Mouse (Mus musculus) CH12.LX (cell line): ENCODE measurements at regions not wholly inside any gene's neighbourhood (a gene's known extent, or its start where the extent isn't known, plus 50 kb on each side); places are given as distances from the start of the nearest gene placed in this dataset.

ENCODE experiments used
- DNase-seq: peaks from one replicate; pipeline ENCODE4 v3.0.0-alpha.2; 2013; ENCODE audit errors: extremely low read depth
- H3K27ac ChIP-seq: 2 replicates; pipeline ENCODE4 v1.5.1; 2012; ENCODE audit warnings: low read depth, mild to moderate bottlenecking, control low read depth, moderate library complexity; ENCODE audit not compliant: insufficient read depth
- H3K27me3 ChIP-seq: replicated peaks from 2 replicates; pipeline ENCODE3; 2012; ENCODE audit warnings: inconsistent platforms
- H3K36me3 ChIP-seq, 2 experiments: replicated peaks in 1 of 2; 2 replicates each; pipeline versions ENCODE3 to v1.6.1; 2012; ENCODE audit warnings: inconsistent platforms in 1 of 2, low read length in 1 of 2, mild to moderate bottlenecking in 1 of 2, mixed read lengths in 1 of 2, moderate library complexity in 1 of 2; ENCODE audit not compliant: control insufficient read depth in 1 of 2, insufficient read depth in 1 of 2
- H3K4me1 ChIP-seq, 2 experiments: 2 replicates each; pipeline ENCODE4 v1.6.1; 2012; ENCODE audit warnings: inconsistent platforms in 1 of 2, moderate library complexity in 1 of 2; ENCODE audit not compliant: insufficient read depth in 2 of 2, control insufficient read depth in 1 of 2
- H3K4me2 ChIP-seq: 2 replicates; pipeline ENCODE4 v1.6.1; 2012; ENCODE audit warnings: low read depth, mild to moderate bottlenecking, control low read depth; ENCODE audit not compliant: poor library complexity, insufficient read depth, severe bottlenecking
- H3K4me3 ChIP-seq, 3 experiments: fragments of 150-350 bp in 1 of 3; sonication (generic) in 1 of 3; replicated peaks in 1 of 3; 2 replicates each; pipeline versions ENCODE3 to v1.5.1; 2011 to 2012; ENCODE audit warnings: low read depth in 2 of 3, low read length in 2 of 3, mild to moderate bottlenecking in 2 of 3, moderate library complexity in 2 of 3, control low read depth in 1 of 3, improper control_type of control experiment in 1 of 3, inconsistent platforms in 1 of 3, mixed read lengths in 1 of 3; ENCODE audit not compliant: poor library complexity in 1 of 3
- H3K79me2 ChIP-seq: replicated peaks from 2 replicates; pipeline ENCODE4 v1.6.1; 2012; ENCODE audit warnings: mild to moderate bottlenecking, moderate library complexity; ENCODE audit not compliant: control insufficient read depth, poor library complexity, insufficient read depth, severe bottlenecking; ENCODE audit errors: extremely low read depth
- H3K9ac ChIP-seq: 2 replicates; pipeline ENCODE4 v1.6.1; 2012; ENCODE audit warnings: low read depth, mild to moderate bottlenecking, control low read depth, moderate library complexity; ENCODE audit not compliant: insufficient read depth
- H3K9me3 ChIP-seq: replicated peaks from 2 replicates; pipeline ENCODE3; 2012; ENCODE audit warnings: low read length, inconsistent platforms, mixed read lengths
- BHLHE40 ChIP-seq: IDR thresholded peaks from 2 replicates; pipeline ENCODE4 v1.6.1; 2011; ENCODE audit warnings: mild to moderate bottlenecking, low read depth, low read length, improper control_type of control experiment
- CHD1 ChIP-seq: IDR thresholded peaks from 2 replicates; pipeline ENCODE4 v1.6.1; 2012; ENCODE audit warnings: low read depth, low read length, improper control_type of control experiment, inconsistent platforms
- CTCF ChIP-seq, 2 experiments: IDR thresholded peaks in 1 of 2; conservative IDR thresholded peaks in 1 of 2; 2 replicates each; pipeline ENCODE4 v1.5.1; 2011 to 2012; ENCODE audit warnings: low read depth in 2 of 2, low read length in 2 of 2, improper control_type of control experiment in 1 of 2, inconsistent platforms in 1 of 2, mild to moderate bottlenecking in 1 of 2, moderate library complexity in 1 of 2
- E2F4 ChIP-seq: IDR thresholded peaks from 2 replicates; pipeline ENCODE4 v1.6.1; 2011; ENCODE audit warnings: low read depth, low read length, improper control_type of control experiment; ENCODE audit not compliant: insufficient replicate concordance
- ELF1 ChIP-seq: IDR thresholded peaks from 2 replicates; pipeline ENCODE4 v1.6.1; 2014; ENCODE audit warnings: low read depth, mild to moderate bottlenecking, inconsistent platforms, low read length, improper control_type of control experiment
- ETS1 ChIP-seq: conservative IDR thresholded peaks from 2 replicates; pipeline ENCODE4 v1.6.1; 2012; ENCODE audit warnings: low read depth, mild to moderate bottlenecking, inconsistent platforms, low read length, improper control_type of control experiment, moderate library complexity
- GABPA ChIP-seq: IDR thresholded peaks from 2 replicates; pipeline ENCODE4 v1.6.1; 2012; ENCODE audit warnings: low read depth, low read length, improper control_type of control experiment, inconsistent platforms; ENCODE audit not compliant: insufficient replicate concordance
- JUN ChIP-seq: IDR thresholded peaks from 2 replicates; pipeline ENCODE4 v1.6.1; 2011; ENCODE audit warnings: low read depth, mild to moderate bottlenecking, low read length, improper control_type of control experiment, moderate library complexity; ENCODE audit not compliant: insufficient read depth
- JUND ChIP-seq: conservative IDR thresholded peaks from 2 replicates; pipeline ENCODE4 v1.6.1; 2011; ENCODE audit warnings: low read depth, low read length, improper control_type of control experiment
- KAT2A ChIP-seq: IDR thresholded peaks from 2 replicates; pipeline ENCODE4 v1.6.1; 2012; ENCODE audit warnings: low read length, improper control_type of control experiment, inconsistent platforms; ENCODE audit not compliant: insufficient replicate concordance
- MAFK ChIP-seq: IDR thresholded peaks from 2 replicates; pipeline ENCODE4 v1.6.1; 2011; ENCODE audit warnings: low read length, improper control_type of control experiment; ENCODE audit not compliant: insufficient replicate concordance
- MEF2A ChIP-seq: IDR thresholded peaks from 2 replicates; pipeline ENCODE4 v1.6.1; 2014; ENCODE audit warnings: low read depth, mild to moderate bottlenecking, inconsistent platforms, low read length, improper control_type of control experiment, borderline replicate concordance
- MXI1 ChIP-seq: IDR thresholded peaks from 2 replicates; pipeline ENCODE4 v1.6.1; 2011; ENCODE audit warnings: mild to moderate bottlenecking, low read depth, low read length, improper control_type of control experiment
- MYC ChIP-seq: IDR thresholded peaks from 2 replicates; pipeline ENCODE4 v1.6.1; 2011; ENCODE audit warnings: low read depth, mild to moderate bottlenecking, improper control_type of control experiment, low read length
- NELFE ChIP-seq: IDR thresholded peaks from 2 replicates; pipeline ENCODE4 v1.6.1; 2011; ENCODE audit warnings: low read depth, low read length, improper control_type of control experiment
- NRF1 ChIP-seq: IDR thresholded peaks from 2 replicates; pipeline ENCODE4 v1.6.1; 2014; ENCODE audit warnings: low read depth, mild to moderate bottlenecking, inconsistent platforms, low read length, improper control_type of control experiment, moderate library complexity
- PAX5 ChIP-seq: IDR thresholded peaks from 2 replicates; pipeline ENCODE4 v1.6.1; 2012; ENCODE audit warnings: low read length, inconsistent platforms, mixed read lengths
- POLR2A ChIP-seq: IDR thresholded peaks from 2 replicates; pipeline ENCODE4 v1.6.1; 2011; ENCODE audit warnings: low read depth, mild to moderate bottlenecking, improper control_type of control experiment, low read length
- POLR2AphosphoS2 ChIP-seq: IDR thresholded peaks from 2 replicates; pipeline ENCODE4 v1.6.1; 2011; ENCODE audit warnings: low read depth, low read length, improper control_type of control experiment
- RAD21 ChIP-seq: IDR thresholded peaks from 2 replicates; pipeline ENCODE4 v1.6.1; 2011; ENCODE audit warnings: low read depth, mild to moderate bottlenecking, low read length, improper control_type of control experiment, moderate library complexity
- SIN3A ChIP-seq: IDR thresholded peaks from 2 replicates; pipeline ENCODE4 v1.6.1; 2012; ENCODE audit warnings: low read length, improper control_type of control experiment, inconsistent platforms
- SMC3 ChIP-seq: IDR thresholded peaks from 2 replicates; pipeline ENCODE4 v1.6.1; 2011; ENCODE audit warnings: low read depth, low read length, improper control_type of control experiment
- TBP ChIP-seq: conservative IDR thresholded peaks from 2 replicates; pipeline ENCODE4 v1.6.1; 2011; ENCODE audit warnings: low read depth, low read length, improper control_type of control experiment
- TCF12 ChIP-seq: IDR thresholded peaks from 2 replicates; pipeline ENCODE4 v1.6.1; 2014; ENCODE audit warnings: low read depth, mild to moderate bottlenecking, inconsistent platforms, low read length, improper control_type of control experiment
- UBTF ChIP-seq: IDR thresholded peaks from 2 replicates; pipeline ENCODE4 v1.6.1; 2012; ENCODE audit warnings: low read depth, mild to moderate bottlenecking, inconsistent platforms, low read length, improper control_type of control experiment, moderate library complexity
- USF2 ChIP-seq: conservative IDR thresholded peaks from 2 replicates; pipeline ENCODE4 v1.6.1; 2011; ENCODE audit warnings: low read depth, low read length, improper control_type of control experiment
- ZC3H11A ChIP-seq: IDR thresholded peaks from 2 replicates; pipeline ENCODE4 v1.6.1; 2012; ENCODE audit warnings: low read depth, mild to moderate bottlenecking, inconsistent platforms, low read length, improper control_type of control experiment
- ZNF384 ChIP-seq: IDR thresholded peaks from 2 replicates; pipeline ENCODE4 v1.6.1; 2012; ENCODE audit warnings: low read depth, low read length, improper control_type of control experiment, inconsistent platforms
- dilution Hi-C: fragments of 300-500 bp; cut with MboI; formaldehyde crosslinking; loops from 2 replicates; pipeline ENCODE4 v1.14.3; 2020; ENCODE audit warnings: low sequenced_read_pairs; ENCODE audit not compliant: extremely low pct_unique_long_range_greater_than_20kb, extremely low pct_ligation_motif_present
- in situ Hi-C: fragments of 300-500 bp; cut with MboI; formaldehyde crosslinking; loops from 3 replicates; pipeline ENCODE4 v1.14.3; 2019; ENCODE audit warnings: low sequenced_read_pairs, low pct_ligation_motif_present, low pct_unique_long_range_greater_than_20kb, mixed read lengths

GRCm38 (mm10) chr5:68252671-68253070, 221.0 kb downstream of the Grxcr1 start:
- dilution Hi-C loops (no loop called here), in situ Hi-C loops (loop anchor here (25.0 kb wide), 1 partner anchor 1260 kb away; no protein-coding TSS in a partner anchor)
- no peaks in the 10 kb centered on the region for H3K79me2 ChIP-seq
- H3K27ac ChIP-seq, result no peak overlapping the region
- no peaks in the 10 kb centered on the region for H3K36me3 ChIP-seq
- TF ChIP-seq CTCF (conservative IDR thresholded peaks at IDR 0.05 in 1 of 2, IDR thresholded peaks at IDR 0.05 in 1 of 2; ENCODE audit: low read depth in 2 of 2, low read length in 2 of 2) (peak; percentile 21 to 79; a peak in 3 of 4 replicates), MEF2A (no peak), JUND (no peak), JUN (no peak), ELF1 (no peak), SMC3 (peak; percentile 75), ZNF384 (no peak), SIN3A (no peak), UBTF (no peak), RAD21 (peak; percentile 86), POLR2A (no peak), ZC3H11A (no peak), NELFE (no peak), GABPA (no peak), TBP (no peak), KAT2A (no peak), TCF12 (no peak), ETS1 (no peak), NRF1 (no peak), MAFK (peak; percentile 97)
- TF ChIP-seq, all 38 proteins: peak for 4
- Histone ChIP-seq H3K4me3 (no peak overlapping the region), H3K27me3 (no peaks in the 10 kb centered on the region), H3K9me3 (no peaks in the 10 kb centered on the region), H3K4me1 (no peaks in the 10 kb centered on the region), H3K4me2 (no peak overlapping the region), H3K9ac (no peak overlapping the region)
- peak; percentile 62 for DNase-seq

GRCm38 (mm10) chr5:68253476-68253875, 221.8 kb downstream of the Grxcr1 start:
- TF ChIP-seq NELFE, result no peak
- no peak for TF ChIP-seq SIN3A
- TF ChIP-seq USF2, result no peak
- TF ChIP-seq MEF2A, result no peak
- no peak for TF ChIP-seq E2F4
- no peak for TF ChIP-seq PAX5
- no peak for TF ChIP-seq ZC3H11A
- TF ChIP-seq UBTF, result no peak
- TF ChIP-seq MXI1, result no peak
- no peak for TF ChIP-seq CHD1
- TF ChIP-seq BHLHE40, result no peak
- TF ChIP-seq MYC, result no peak
- TF ChIP-seq POLR2AphosphoS2, result no peak
- H3K9ac ChIP-seq, result no peak overlapping the region
- no peaks in the 10 kb centered on the region for H3K27me3 ChIP-seq
- H3K4me1 ChIP-seq, result no peaks in the 10 kb centered on the region
- no peak overlapping the region for H3K4me3 ChIP-seq
- H3K4me2 ChIP-seq, result no peak overlapping the region
- H3K9me3 ChIP-seq, result no peaks in the 10 kb centered on the region
- dilution Hi-C loops (no loop called here), in situ Hi-C loops (loop anchor here (25.0 kb wide), 1 partner anchor 1259 kb away; no protein-coding TSS in a partner anchor)
- H3K36me3 ChIP-seq, result no peaks in the 10 kb centered on the region
- no peak for DNase-seq
- no peak overlapping the region for H3K27ac ChIP-seq
- no peaks in the 10 kb centered on the region for H3K79me2 ChIP-seq
